Mouse (Mus musculus) liver, embryonic 14.5 days (tissue): Measurements from ENCODE around the gene Cog7.

Experiments used
- CTCF ChIP-seq: IDR thresholded peaks from 2 replicates; pipeline ENCODE4 v1.5.1; 2016; ENCODE audit warnings: antibody characterized with exemption, low read depth, control low read depth
- EP300 ChIP-seq: IDR thresholded peaks from 2 replicates; pipeline ENCODE4 v1.6.1; 2016; ENCODE audit warnings: antibody characterized with exemption, low read depth

- TF ChIP-seq CTCF (no peak), EP300 (no peak)
Measured at GRCm38 (mm10) chr7:121981307-121981871, at the start of gene Cog7.
